In genomic region chrX:158613136-158613535, GRCm38 (mm10) we compare ENCODE assay signal across 21 mouse cellular contexts.
A peak's percentile ranks its signal among the peaks of the same experiment; 100 is the strongest.
DNase-seq lines count a peak whose midpoint lies in the region; TF ChIP-seq lines count a peak whose summit lies in the region.
"Had no signal": no experiment of that assay in that cellular context is flagged by ENCODE, and none has a peak within 500 bp of the region (broad histone marks: within the 10 kb centered on the region; RNA-seq: fewer than 3 reads in every experiment).

No protein-coding gene starts in this region.

- intact Hi-C loops in left cerebral cortex, adult 2 months (cut with DNase I), result loop anchor here (5.0 kb wide), 2 partner anchors 571 to 881 kb away; partner anchors contain the start of gene Cnksr2
- intact Hi-C loops in left cerebral cortex, postnatal 14 days (cut with DNase I), result loop anchor here (5.0 to 10.0 kb wide), 2 partner anchors 244 to 568 kb away; partner anchors contain the start of gene Cnksr2

- no peak for DNase-seq in left cerebral cortex, adult 2 months (ENCODE audit: extremely low spot score in 1 of 2, low spot score in 2 of 2)
- DNase-seq in left cerebral cortex, postnatal 14 days (ENCODE audit: low spot score in 2 of 2), result no peak
- peak; percentile 5 for DNase-seq in MN1 (ENCODE audit: low spot score)
- peak; percentile 52 for DNase-seq in Muller cell, postnatal 12 days (ENCODE audit: inconsistent ontology term)
- DNase-seq in retina, postnatal 1 day, result peak; percentile 87
- DNase-seq in gastrocnemius, postnatal 4 days (ENCODE audit: low spot score in 2 of 2), result no peak
- DNase-seq: adrenal gland, adult 2 months; adrenal gland, postnatal 14 days; cerebellum, adult 11-12 months; cerebellum, adult 8-10 months; cerebellum, postnatal 36 days; gastrocnemius, adult 2 months; gastrocnemius, postnatal 14 days; heart, adult 2 months; heart, postnatal 4 days had no signal

- H3K27ac ChIP-seq in left cerebral cortex, adult 2 months, result peak overlapping the region; percentile 64; the same call in 1 of the 2 replicates
- H3K27ac ChIP-seq: embryonic facial prominence, embryonic 12.5 days; embryonic facial prominence, embryonic 15.5 days; gastrocnemius, adult 2 months; heart, adult 2 months; heart, embryonic 10.5 days; heart, embryonic 13.5 days; hindbrain, embryonic 15.5 days; intestine, embryonic 15.5 days had no signal

- H3K4me3 ChIP-seq in left cerebral cortex, adult 2 months, result no peak overlapping the region
- H3K4me3 ChIP-seq: embryonic facial prominence, embryonic 12.5 days; embryonic facial prominence, embryonic 15.5 days; gastrocnemius, adult 2 months; heart, adult 2 months; heart, embryonic 10.5 days; heart, embryonic 13.5 days; hindbrain, embryonic 15.5 days; intestine, embryonic 15.5 days had no signal

- TF ChIP-seq CTCF in left cerebral cortex, adult 2 months (IDR thresholded peaks at IDR 0.05), result no peak

Comparison
In these comparisons a context has a peak if more than half of its experiments do, and no peak if none do; other contexts are left out.
1. DNase-seq: peak in MN1 (single experiment), Muller cell, postnatal 12 days (single experiment) and retina, postnatal 1 day (single experiment); none in left cerebral cortex, adult 2 months (0 of 2), left cerebral cortex, postnatal 14 days (0 of 2) and gastrocnemius, postnatal 4 days (0 of 2).